Mouse (Mus musculus) CD8-positive naive resting alpha-beta T cell, adult 2 months (primary cell): Measurements from ENCODE around the gene Vmn2r109.
"Not testable (repeated sequence)": the region's sequence is repeated elsewhere in the genome, so short reads cannot be mapped to it uniquely, and the experiment has no call there.

Experiments used
- DNase-seq, 2 experiments: peaks; one replicate each; pipeline ENCODE4 v3.0.0; 2022; ENCODE audit warnings: low read depth in 2 of 2, low spot score in 2 of 2

Gene Vmn2r109

DNA sequence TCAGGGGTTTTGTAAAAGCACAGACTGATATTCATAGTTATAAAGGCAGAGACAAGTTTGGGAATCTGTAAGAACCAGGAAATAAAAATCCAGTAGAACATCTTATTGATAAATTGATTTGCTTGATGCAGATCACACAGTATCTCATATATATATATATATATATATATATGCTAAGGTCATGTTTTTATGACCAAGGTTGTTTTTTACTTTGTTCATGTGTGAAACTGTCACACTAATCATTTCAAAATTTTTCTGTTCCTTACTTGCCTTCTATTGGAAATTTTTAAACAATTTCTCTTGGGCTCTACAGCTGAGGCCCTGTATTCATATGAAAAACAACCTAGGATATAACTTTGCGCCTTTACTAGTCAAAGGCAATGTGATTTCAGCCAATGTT is at the start of gene Vmn2r109:
TSS of gene Vmn2r109 (minus strand) at position 101 of the 400 bp plus-strand sequence.
- DNase-seq = no peak

DNA sequence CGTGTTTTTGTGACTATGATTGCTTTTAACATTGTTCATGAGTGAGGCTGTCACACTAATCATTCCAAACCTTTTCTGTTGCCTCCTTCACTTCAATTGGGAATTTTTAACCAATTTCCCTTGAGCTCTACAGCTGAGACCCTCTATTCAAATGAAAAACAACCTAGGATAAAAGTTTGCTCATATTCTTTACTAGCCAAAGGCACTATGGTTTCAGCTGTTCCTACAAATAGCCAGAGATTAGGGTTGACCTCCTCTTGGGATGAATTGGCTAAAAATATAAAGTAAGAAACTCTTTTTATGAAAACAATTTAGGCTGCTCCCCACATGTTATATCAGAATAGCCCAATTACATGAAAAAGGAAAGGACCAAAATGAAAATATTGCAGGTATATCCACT is 31.8 kb upstream of the Vmn2r109 start, which contains the start of gene Vmn2r110:
TSS of gene Vmn2r110 (minus strand) at position 101 of the 400 bp plus-strand sequence.
- no peak for DNase-seq

DNA sequence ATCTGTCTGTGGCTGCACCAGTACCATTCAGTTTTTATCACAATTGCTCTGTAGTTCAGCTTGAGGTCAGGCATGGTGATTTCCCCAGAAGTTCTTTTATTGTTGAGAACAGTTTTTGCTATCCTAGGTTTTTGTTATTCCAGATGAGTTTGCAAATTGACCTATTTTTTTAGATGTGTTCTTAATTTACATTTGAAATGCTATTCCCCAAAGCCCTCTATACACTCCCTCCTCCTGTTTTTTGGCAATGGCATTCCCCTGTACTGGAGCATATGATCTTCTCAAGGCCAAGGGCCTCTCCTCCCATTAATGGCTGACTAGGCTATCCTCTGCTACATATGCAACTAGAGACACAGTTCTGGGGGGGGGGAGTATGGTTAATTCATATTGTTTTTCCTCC is 56.3 kb downstream of the Vmn2r109 start:
- not testable (repeated sequence) for DNase-seq

DNA sequence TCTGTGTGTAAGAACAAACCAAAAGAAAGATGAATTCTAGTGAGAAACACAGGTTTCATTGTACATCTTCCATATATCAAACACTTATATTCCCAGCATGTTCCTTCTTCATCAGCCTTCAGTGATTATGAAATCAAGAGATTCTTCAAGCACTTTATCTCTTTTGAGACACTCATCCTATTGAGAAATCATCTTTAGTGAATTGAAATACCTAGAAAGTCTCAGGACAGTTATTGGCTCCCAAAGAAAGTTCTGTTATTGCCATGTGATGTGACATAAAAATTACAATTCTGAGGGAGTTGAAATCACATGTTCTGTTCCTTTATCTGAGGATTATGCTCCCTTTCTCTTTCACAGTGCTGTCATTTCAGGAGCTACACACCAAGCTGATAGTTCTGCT is 66.7 kb downstream of the Vmn2r109 start, which contains the start of gene Vmn1r225:
TSS of gene Vmn1r225 (plus strand) at position 301 of the 400 bp plus-strand sequence.
- no peak for DNase-seq
